Mouse (Mus musculus) frontal cortex, postnatal 14 days (tissue): ENCODE results near the gene Npsr1.

Experiments used
- DNase-seq, 2 experiments: peaks; one replicate each; pipeline ENCODE4 v3.0.0; 2022; ENCODE audit warnings: low spot score in 2 of 2

Npsr1 gene

GRCm38 (mm10) chr9:24247557-24247956 lies 149.8 kb downstream of the Npsr1 start:
- no peak for DNase-seq

GRCm38 (mm10) chr9:24254236-24254635 lies 156.4 kb downstream of the Npsr1 start:
- no peak for DNase-seq

- no peak for DNase-seq
Observed at GRCm38 (mm10) chr9:24280498-24281287, 182.9 kb downstream of the Npsr1 start.

- DNase-seq = no peak
Observed at GRCm38 (mm10) chr9:24282617-24283016, 184.8 kb downstream of the Npsr1 start.

GRCm38 (mm10) chr9:24283071-24283470 lies 185.3 kb downstream of the Npsr1 start:
- peak in 1 of 2 experiments; percentile 13 for DNase-seq

- no peak for DNase-seq
Observed at GRCm38 (mm10) chr9:24283536-24283935, 185.7 kb downstream of the Npsr1 start.

GRCm38 (mm10) chr9:24284239-24285084 lies 186.7 kb downstream of the Npsr1 start:
- DNase-seq = no peak

- no peak for DNase-seq
Observed at GRCm38 (mm10) chr9:24285419-24285818, 187.6 kb downstream of the Npsr1 start.

GRCm38 (mm10) chr9:24291385-24291784 lies 193.6 kb downstream of the Npsr1 start:
- no peak for DNase-seq

GRCm38 (mm10) chr9:24293252-24293959 lies 195.6 kb downstream of the Npsr1 start:
- no peak for DNase-seq

GRCm38 (mm10) chr9:24302906-24303305 lies 205.1 kb downstream of the Npsr1 start:
- DNase-seq = no peak

- no peak for DNase-seq
Observed at GRCm38 (mm10) chr9:24306990-24307389, 209.2 kb downstream of the Npsr1 start.

GRCm38 (mm10) chr9:24307400-24307799 lies 209.6 kb downstream of the Npsr1 start:
- DNase-seq = no peak

GRCm38 (mm10) chr9:24315835-24316234 lies 218.0 kb downstream of the Npsr1 start:
- DNase-seq = no peak

- DNase-seq = no peak
Observed at GRCm38 (mm10) chr9:24331661-24332060, 233.9 kb downstream of the Npsr1 start.

- DNase-seq = no peak
Observed at GRCm38 (mm10) chr9:24341321-24341720, 243.5 kb downstream of the Npsr1 start.

GRCm38 (mm10) chr9:24347011-24347410 lies 249.2 kb downstream of the Npsr1 start:
- DNase-seq = no peak

- DNase-seq = no peak
Observed at GRCm38 (mm10) chr9:24349510-24349909, 251.7 kb downstream of the Npsr1 start.

GRCm38 (mm10) chr9:24351402-24351801 lies 253.6 kb downstream of the Npsr1 start:
- DNase-seq = no peak
